Mouse (Mus musculus): ENCODE measurements around the gene Msx2.

The Msx2 gene

DNA sequence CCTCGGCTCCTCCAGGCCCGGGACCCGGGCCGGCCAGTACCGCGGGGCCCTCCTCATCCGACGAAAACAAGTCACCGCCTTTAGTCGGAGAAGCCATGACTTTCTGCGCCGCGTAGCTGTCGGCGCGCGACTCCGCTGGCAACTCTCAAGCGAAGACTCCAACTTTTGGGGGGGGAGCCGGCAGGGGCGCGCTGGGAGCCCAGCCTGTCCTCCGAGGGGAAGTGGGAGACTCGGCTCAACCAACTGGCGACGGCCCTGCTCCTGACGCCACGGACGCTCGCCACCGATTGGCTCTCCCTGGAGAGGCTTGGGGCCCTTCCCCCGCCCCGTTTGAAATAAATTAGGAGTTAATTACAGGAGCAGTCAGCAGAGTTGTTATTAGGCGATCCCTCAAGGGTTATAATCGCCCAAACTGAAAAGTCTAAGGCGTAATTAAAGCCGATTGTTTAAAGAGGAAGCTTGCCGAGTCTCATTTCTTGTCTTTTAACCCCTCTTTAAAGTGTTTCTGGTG, at the start of gene Msx2:
TSS of gene Msx2 (minus strand) at position 461 of the 511 bp plus-strand sequence.
- DNase-seq (ENCODE audit: low read depth, low spot score): no peak

DNA sequence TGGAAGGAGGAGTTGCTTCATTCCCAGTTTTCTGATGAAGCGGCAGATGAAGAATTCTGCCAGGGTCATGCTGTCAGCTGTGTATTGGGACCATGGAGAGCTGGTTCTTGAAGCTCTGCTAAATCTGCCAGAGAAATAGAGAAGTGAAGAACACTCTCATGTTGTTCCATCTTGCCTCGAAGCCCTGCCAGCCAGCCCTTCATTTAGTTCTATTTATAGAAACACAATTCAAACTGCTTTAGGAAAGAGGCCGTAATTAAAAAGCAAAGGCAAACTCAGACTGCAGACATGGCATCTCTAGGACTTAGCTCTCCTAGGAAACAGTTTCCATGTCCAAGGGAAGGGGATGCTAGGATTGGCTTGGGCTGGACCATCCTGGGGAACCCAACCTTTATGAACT, 48.6 kb upstream of the Msx2 start:
- DNase-seq (ENCODE audit: low read depth, low spot score): no peak

DNA sequence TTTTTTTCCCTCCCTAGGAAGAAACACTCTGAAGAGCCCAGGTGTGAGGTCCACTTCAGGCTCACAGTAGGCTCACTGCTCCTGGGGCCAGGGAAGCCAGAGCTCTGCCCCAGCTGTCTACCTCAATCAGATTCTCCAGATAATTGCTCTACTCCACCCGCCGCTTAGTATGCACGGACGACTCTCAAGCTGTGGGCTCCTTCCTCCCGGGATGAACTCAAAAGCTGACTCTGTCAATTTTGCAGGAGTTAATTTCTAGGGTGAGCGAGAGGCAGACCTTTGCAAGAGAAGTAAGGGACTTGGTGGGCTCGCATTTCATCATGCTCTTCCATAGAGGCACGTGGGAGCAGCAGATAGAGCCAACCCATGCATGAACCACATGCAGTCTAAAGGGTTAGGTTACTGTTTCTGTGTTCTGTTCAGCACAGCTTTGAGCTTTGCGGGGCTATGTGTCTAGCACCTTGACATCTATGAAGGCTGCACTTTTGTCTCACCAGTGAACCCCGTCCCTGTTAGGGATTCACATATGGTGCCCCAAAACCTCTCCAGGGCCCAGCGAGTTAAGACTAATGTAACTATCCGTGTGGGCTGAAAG, 47.6 kb upstream of the Msx2 start:
- DNase-seq (ENCODE audit: low read depth, low spot score): no peak

DNA sequence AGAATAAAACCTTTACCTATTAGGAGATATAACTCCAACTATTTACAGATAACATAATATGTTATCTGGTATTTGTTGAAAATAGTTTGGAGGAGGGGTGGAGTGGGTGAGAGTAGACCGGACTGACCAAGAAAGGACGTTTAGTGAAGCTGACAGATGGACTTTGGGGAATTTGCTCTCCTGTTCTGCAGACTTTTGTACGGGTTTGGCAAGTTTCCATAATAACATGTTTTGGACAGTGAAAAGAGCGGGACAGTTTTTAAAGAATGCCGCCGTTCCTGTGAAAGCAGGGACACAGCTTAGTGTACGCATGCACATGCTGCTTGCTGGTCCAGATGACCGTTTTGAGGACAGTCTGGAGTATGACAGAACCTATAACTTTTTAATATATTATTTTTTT, 46.9 kb upstream of the Msx2 start:
- DNase-seq (ENCODE audit: low read depth, low spot score): no peak

DNA sequence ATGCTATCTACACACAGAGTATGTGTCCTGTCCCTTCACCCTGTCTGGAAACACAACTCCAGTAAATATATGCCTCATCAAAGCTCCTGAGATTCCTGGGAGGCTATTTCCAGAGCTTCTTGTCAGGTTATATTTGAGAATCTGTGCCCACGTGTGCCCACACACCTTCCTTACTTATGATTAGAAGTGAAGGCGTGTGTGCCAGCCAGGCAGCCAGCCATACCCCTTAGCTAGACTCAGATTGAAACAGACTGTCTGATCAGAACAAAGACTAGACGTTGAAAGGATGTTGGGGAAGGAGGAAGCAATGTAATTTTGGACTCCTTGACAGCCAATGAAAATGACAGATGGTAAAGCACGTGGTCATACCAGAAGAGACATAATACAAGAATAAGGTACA, 45.4 kb upstream of the Msx2 start:
- DNase-seq (ENCODE audit: low read depth, low spot score): no peak

DNA sequence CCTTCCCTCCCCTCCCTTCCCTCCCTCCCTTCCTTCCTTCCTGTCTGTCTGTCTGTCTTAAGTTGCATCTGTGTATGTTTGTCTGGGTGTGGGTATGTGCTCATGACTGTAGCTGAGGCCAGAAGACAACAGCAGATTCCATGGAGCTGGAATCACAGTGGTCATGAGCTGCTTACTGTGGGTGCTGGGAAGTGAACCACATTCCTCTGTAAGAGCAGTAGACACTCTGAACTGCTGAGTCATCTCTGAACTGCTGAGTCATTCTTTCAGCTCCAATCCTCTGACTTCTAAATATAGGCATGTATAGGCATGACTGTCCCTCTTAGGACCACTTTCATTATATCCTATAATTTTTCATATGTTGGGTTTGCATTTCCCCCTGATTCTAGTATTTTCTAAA, 41.7 kb upstream of the Msx2 start:
- no peak for DNase-seq (ENCODE audit: low read depth, low spot score)

DNA sequence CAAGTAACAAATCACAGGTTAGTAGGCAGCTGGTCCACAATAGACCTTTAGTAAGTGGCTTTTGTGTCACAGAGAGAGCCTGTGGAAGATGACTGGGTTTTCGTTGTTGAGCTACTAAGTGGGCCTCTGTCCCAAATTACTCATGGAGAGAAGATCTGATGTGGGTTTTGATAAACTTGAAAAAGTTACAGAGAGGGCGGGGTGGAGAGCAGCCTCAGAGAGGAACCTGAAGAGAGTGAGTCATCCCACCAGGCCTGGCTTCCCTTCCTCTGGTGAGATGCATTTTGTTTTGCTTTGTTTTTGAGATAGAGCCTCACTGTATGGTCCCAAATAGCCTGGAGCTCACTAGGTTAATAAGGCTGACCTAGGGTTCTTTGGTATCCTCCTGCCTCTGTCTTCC, 38.5 kb upstream of the Msx2 start:
- DNase-seq (ENCODE audit: low read depth, low spot score): no peak

- no peak for DNase-seq (ENCODE audit: low read depth, low spot score)
Observed at GRCm38 (mm10) chr13:53502406-53502805, 29.5 kb upstream of the Msx2 start.

DNA sequence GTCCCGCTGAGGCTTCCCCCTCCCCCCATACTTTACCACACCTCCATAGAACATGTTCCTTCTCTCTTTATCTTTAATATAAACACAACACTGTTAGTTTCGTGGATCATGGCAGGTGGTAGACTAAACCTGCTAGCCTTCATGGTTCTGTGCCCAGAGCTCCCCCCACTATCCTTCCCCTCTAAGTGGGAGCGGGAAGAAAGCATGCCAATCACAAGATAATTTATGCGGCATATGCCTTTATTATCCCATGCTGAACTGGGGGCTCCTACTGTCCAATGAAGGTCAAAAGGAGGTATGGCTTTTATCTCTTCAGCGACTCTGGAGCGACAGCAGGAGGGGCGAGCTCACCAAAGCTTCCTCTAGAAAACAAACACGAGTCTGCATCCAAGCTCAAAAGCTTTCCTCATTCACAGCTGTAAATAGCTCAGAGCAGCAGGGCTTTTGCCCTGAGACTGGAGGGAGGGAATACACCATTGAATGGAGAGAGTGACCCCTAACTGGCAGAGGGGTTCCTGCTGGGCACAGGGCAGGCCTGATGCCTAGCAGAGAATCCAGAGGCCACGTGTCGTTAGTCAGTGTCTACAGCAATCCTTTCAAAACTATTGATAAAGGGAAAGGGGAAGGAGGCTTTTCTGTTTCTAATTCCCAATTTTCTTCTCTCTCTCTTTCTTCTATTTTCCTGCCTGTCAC, 28.8 kb upstream of the Msx2 start:
- DNase-seq (ENCODE audit: low read depth, low spot score): no peak

- no peak for DNase-seq (ENCODE audit: low read depth, low spot score)
Observed at GRCm38 (mm10) chr13:53501057-53501456, 28.2 kb upstream of the Msx2 start.

DNA sequence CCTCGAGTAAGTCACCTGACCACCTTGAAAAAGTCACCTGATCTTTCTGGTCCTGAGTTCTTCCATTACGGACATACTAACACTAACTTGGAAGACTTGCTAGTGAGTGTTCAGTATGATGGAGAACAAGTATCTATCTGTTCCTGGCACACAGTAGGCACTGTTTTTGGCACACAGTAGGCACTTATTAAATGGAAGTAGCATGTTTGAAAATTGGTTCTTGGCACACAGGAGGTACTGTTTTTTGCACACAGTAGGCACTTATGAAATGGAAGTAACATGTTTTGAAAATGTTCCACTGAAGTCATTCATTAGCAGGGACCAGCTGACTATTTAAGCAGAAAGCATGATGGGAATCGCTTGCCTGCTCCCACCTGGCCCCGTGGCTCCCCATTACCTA, 13.6 kb upstream of the Msx2 start:
- no peak for DNase-seq (ENCODE audit: low read depth, low spot score)

GRCm38 (mm10) chr13:53475701-53476188, 2.9 kb upstream of the Msx2 start:
- no peak for DNase-seq (ENCODE audit: low read depth, low spot score)

GRCm38 (mm10) chr13:53474491-53474890, 1.6 kb upstream of the Msx2 start:
- DNase-seq (ENCODE audit: low read depth, low spot score): no peak

- no peak for DNase-seq (ENCODE audit: low read depth, low spot score)
Observed at GRCm38 (mm10) chr13:53473991-53474390, 1.1 kb upstream of the Msx2 start.

- no peak for DNase-seq (ENCODE audit: low read depth, low spot score)
Observed at GRCm38 (mm10) chr13:53473291-53473690, 417 bp upstream of the Msx2 start.

DNA sequence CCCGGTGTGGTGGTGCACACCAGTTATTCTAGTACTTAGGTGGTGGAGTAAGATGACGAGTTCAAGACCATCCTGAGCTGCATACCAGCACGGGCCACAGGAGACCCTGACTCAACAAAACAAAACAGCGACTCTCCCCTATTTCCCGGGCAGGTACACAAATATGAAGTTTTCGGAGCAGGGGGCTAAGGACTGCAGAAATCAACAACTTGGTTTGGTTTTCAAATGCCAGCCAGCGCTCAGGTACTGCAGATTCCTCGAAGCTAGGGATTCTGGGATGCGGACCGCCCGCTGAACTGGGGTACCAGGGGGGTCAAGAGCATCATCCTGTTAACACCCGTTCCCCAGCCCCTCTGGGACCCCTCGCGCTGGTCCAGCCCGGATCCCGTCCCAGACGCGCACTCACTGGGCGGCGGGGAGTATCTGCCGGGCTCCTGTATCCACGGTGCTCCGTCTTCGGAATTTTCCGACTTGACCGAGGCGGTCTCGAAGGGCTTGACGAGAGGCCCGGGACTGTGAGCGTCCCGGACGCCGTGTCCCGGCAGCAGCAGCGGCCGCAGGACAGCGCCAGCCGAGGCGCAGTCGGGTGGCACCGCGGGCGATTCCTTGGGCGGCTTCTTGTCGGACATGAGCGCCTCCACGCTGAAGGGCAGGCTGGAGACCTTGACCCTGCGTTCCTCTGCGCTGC, 804 bp downstream of the Msx2 start:
- DNase-seq (ENCODE audit: low read depth, low spot score): no peak

DNA sequence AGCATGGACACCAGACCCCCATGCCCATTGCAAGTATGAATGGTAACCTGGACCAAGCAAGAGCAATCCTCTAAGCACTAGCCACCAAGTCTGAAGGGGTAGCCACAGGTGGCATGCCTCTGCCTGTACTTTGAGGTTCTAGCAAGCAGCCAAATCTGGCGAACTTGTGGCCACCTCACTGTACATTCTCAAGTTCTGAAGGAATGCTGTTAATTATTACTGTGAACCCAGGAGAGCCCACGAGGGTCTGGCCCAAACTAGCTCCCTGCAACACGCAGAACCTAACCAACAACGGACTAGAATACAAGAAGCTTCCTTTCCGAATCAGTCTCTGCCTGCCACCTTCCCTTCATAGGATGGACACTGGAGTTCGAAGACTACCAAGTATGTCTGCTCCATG, 1.5 kb downstream of the Msx2 start:
- DNase-seq (ENCODE audit: low read depth, low spot score): no peak

GRCm38 (mm10) chr13:53470437-53471151, 2.3 kb downstream of the Msx2 start:
- no peak for DNase-seq (ENCODE audit: low read depth, low spot score)

GRCm38 (mm10) chr13:53469756-53470155, 3.1 kb downstream of the Msx2 start:
- no peak for DNase-seq (ENCODE audit: low read depth, low spot score)

DNA sequence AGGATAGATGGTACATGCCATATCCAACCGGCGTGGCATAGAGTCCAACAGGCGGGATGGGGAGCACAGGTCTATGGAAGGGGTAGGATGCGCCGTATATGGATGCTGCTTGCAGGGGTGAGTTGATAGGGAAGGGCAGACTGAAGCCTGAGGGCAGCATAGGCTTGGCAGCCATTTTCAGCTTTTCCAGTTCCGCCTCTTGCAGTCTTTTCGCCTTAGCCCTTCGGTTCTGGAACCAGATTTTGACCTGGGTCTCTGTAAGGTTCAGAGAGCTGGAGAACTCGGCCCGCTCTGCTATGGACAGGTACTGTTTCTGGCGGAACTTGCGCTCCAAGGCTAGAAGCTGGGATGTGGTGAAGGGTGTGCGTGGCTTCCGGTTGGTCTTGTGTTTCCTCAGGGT, 4.7 kb downstream of the Msx2 start:
- DNase-seq (ENCODE audit: low read depth, low spot score): no peak

GRCm38 (mm10) chr13:53466189-53466866, 6.5 kb downstream of the Msx2 start:
- DNase-seq (ENCODE audit: low read depth, low spot score): no peak

All from retina, postnatal 7 days (tissue).